Mouse (Mus musculus) liver, embryonic 11.5 days (tissue): ENCODE measurements around the gene Tpst2. TPM values are rescaled to one million over a fixed set of nuclear protein-coding genes. Genes with fewer than 3 reads are reported as not detected.
"Not testable (repeated sequence)": the region's sequence is repeated elsewhere in the genome, so short reads cannot be mapped to it uniquely, and the experiment has no call there.

Experiments
- ATAC-seq: fragments of 200-750 bp; cut with Nextera tagmentation; replicated peaks from 2 replicates; pipeline ENCODE4 v1.8.0; 2017; ENCODE audit warnings: moderate number of reproducible peaks, mild to moderate bottlenecking, moderate TSS enrichment, moderate library complexity; ENCODE audit not compliant: low FRiP score
- DNase-seq: peaks from one replicate; pipeline ENCODE4 v3.0.0-alpha.2; 2017; ENCODE audit warnings: low spot score
- H3K27ac ChIP-seq: fragments of 300-500 bp; sonication (generic); 2 replicates; pipeline ENCODE4 v1.5.1; 2014; ENCODE audit warnings: mild to moderate bottlenecking, low read depth, low read length, control low read depth
- H3K27me3 ChIP-seq: fragments of 300-500 bp; sonication (generic); replicated peaks from 2 replicates; pipeline ENCODE4 v1.6.1; 2014; ENCODE audit warnings: low read length, mixed read lengths; ENCODE audit not compliant: control insufficient read depth, insufficient read depth
- H3K36me3 ChIP-seq: fragments of 300-500 bp; sonication (generic); 2 replicates; pipeline ENCODE4 v1.6.1; 2014; ENCODE audit warnings: mild to moderate bottlenecking, low read length, moderate library complexity, mixed read lengths; ENCODE audit not compliant: control insufficient read depth, insufficient read depth
- H3K4me1 ChIP-seq: fragments of 300-500 bp; sonication (generic); replicated peaks from 2 replicates; pipeline ENCODE4 v1.6.1; 2014; ENCODE audit warnings: low read length, mixed read lengths; ENCODE audit not compliant: control insufficient read depth, insufficient read depth
- H3K4me2 ChIP-seq: fragments of 300-500 bp; sonication (generic); 2 replicates; pipeline ENCODE4 v1.6.1; 2014; ENCODE audit warnings: mild to moderate bottlenecking, control low read depth, moderate library complexity
- H3K4me3 ChIP-seq: fragments of 300-500 bp; sonication (generic); 2 replicates; pipeline ENCODE4 v1.5.1; 2014; ENCODE audit warnings: low read depth, low read length, control low read depth
- H3K9ac ChIP-seq: fragments of 300-500 bp; sonication (generic); 2 replicates; pipeline ENCODE4 v1.6.1; 2014; ENCODE audit warnings: low read depth, low read length, control low read depth
- H3K9me3 ChIP-seq: fragments of 300-500 bp; sonication (generic); 2 replicates; pipeline ENCODE4 v1.6.1; 2016; ENCODE audit warnings: low read length, inconsistent platforms, mixed read lengths; ENCODE audit not compliant: control insufficient read depth
- WGBS: fragments of 180-500 bp; shearing (Covaris S2); extraction: QIAGEN DNeasy Blood & Tissue Kit; methylation state at CpG from one replicate; pipeline ENCODE4 v1.1.7; 2014; 5-methylcytosine and 5-hydroxymethylcytosine counted together
- polyA plus RNA-seq: library from polyadenylated mRNA; unstranded; fragments of >200 nt; fragmentation: Nextera tagmentation; extraction: Ambion mirVana; gene quantifications from 2 replicates; pipeline ENCODE4 v1.2.1, GENCODE M21; 2014

Gene Tpst2
- polyA plus RNA-seq, 1 experiment from 2014 or later: 66.0 TPM

GRCm38 (mm10) chr5:112301694-112302093 lies 25.2 kb downstream of the Tpst2 start:
- no peak for DNase-seq
- Histone ChIP-seq H3K4me1 (peaks cover 40% of the 10 kb centered on the region), H3K9ac (no peak overlapping the region), H3K27ac (peak overlapping the region; percentile 65; the same call in 1 of the 2 replicates), H3K4me2 (no peak overlapping the region), H3K4me3 (no peak overlapping the region), H3K36me3 (peaks cover 6% of the 10 kb centered on the region; the same call in 1 of the 2 replicates), H3K9me3 (no peaks in the 10 kb centered on the region), H3K27me3 (no peaks in the 10 kb centered on the region)
- 83% methylated on average over 4 of the region's 4 CpGs for WGBS
- no peak for ATAC-seq

GRCm38 (mm10) chr5:112302310-112302709 lies 25.8 kb downstream of the Tpst2 start:
- Histone ChIP-seq H3K36me3 (peaks cover 6% of the 10 kb centered on the region; the same call in 1 of the 2 replicates), H3K27ac (peak overlapping the region; percentile 71; the same call in 1 of the 2 replicates), H3K4me1 (peaks cover 34% of the 10 kb centered on the region), H3K9me3 (no peaks in the 10 kb centered on the region), H3K9ac (no peak overlapping the region), H3K27me3 (no peaks in the 10 kb centered on the region), H3K4me2 (no peak overlapping the region), H3K4me3 (no peak overlapping the region)
- peak; percentile 74 for ATAC-seq
- 85% methylated on average over 5 of the region's 5 CpGs for WGBS
- DNase-seq: no peak

- ATAC-seq (no peak), DNase-seq (no peak)
- no peak overlapping the region for H3K4me3 ChIP-seq
- no peak overlapping the region for H3K27ac ChIP-seq
- no peaks in the 10 kb centered on the region for H3K9me3 ChIP-seq
- no peak overlapping the region for H3K9ac ChIP-seq
- no peak overlapping the region for H3K4me2 ChIP-seq
- H3K4me1 ChIP-seq: peaks cover 10% of the 10 kb centered on the region; the same call in 1 of the 2 replicates
- peaks cover 28% of the 10 kb centered on the region; the same call in 1 of the 2 replicates for H3K36me3 ChIP-seq
- WGBS: 88% methylated on average over 5 of the region's 5 CpGs
- no peaks in the 10 kb centered on the region for H3K27me3 ChIP-seq
Observed at GRCm38 (mm10) chr5:112305842-112306241, 29.4 kb downstream of the Tpst2 start.

- 85% methylated on average over 11 of the region's 11 CpGs for WGBS
- Histone ChIP-seq H3K4me3 (no peak overlapping the region), H3K9me3 (no peaks in the 10 kb centered on the region), H3K4me2 (no peak overlapping the region), H3K27me3 (no peaks in the 10 kb centered on the region), H3K9ac (no peak overlapping the region), H3K27ac (no peak overlapping the region), H3K36me3 (peaks cover 28% of the 10 kb centered on the region; the same call in 1 of the 2 replicates), H3K4me1 (0 out of 2 replicates have a peak, but pooled peaks cover 2% of the 10 kb centered on the region)
- no peak for DNase-seq
- no peak for ATAC-seq
Observed at GRCm38 (mm10) chr5:112313222-112313885, 36.9 kb downstream of the Tpst2 start.

- Histone ChIP-seq H3K36me3 (peaks cover 11% of the 10 kb centered on the region; the same call in 1 of the 2 replicates), H3K4me2 (no peak overlapping the region), H3K4me3 (no peak overlapping the region), H3K9me3 (no peaks in the 10 kb centered on the region), H3K4me1 (peaks cover 8% of the 10 kb centered on the region; the same call in 1 of the 2 replicates), H3K27me3 (no peaks in the 10 kb centered on the region), H3K27ac (no peak overlapping the region), H3K9ac (no peak overlapping the region)
- DNase-seq (no peak), ATAC-seq (no peak)
- WGBS: 83% methylated on average over 5 of the region's 5 CpGs
Observed at GRCm38 (mm10) chr5:112316468-112316867, 40.0 kb downstream of the Tpst2 start.

- Histone ChIP-seq H3K4me2 (no peak overlapping the region), H3K27ac (no peak overlapping the region), H3K9ac (no peak overlapping the region), H3K27me3 (no peaks in the 10 kb centered on the region), H3K4me1 (peaks cover 8% of the 10 kb centered on the region; the same call in 1 of the 2 replicates), H3K4me3 (no peak overlapping the region), H3K9me3 (no peaks in the 10 kb centered on the region), H3K36me3 (peaks cover 11% of the 10 kb centered on the region; the same call in 1 of the 2 replicates)
- 43% methylated on average over 5 of the region's 5 CpGs for WGBS
- ATAC-seq: no peak
- no peak for DNase-seq
Observed at GRCm38 (mm10) chr5:112317328-112317727, 40.8 kb downstream of the Tpst2 start.

GRCm38 (mm10) chr5:112319343-112319742 lies 42.9 kb downstream of the Tpst2 start:
- H3K27me3 ChIP-seq, H3K4me3 ChIP-seq, DNase-seq, H3K27ac ChIP-seq, H3K36me3 ChIP-seq, H3K9me3 ChIP-seq, H3K9ac ChIP-seq, H3K4me2 ChIP-seq: not testable (repeated sequence)
- 65% methylated on average over 2 of the region's 2 CpGs for WGBS
- H3K4me1 ChIP-seq: peaks cover 10% of the 10 kb centered on the region
- peak; percentile 87 for ATAC-seq

GRCm38 (mm10) chr5:112320379-112320778 lies 43.9 kb downstream of the Tpst2 start:
- no peak for DNase-seq
- 78% methylated on average over 5 of the region's 5 CpGs for WGBS
- no peak overlapping the region for H3K4me2 ChIP-seq

GRCm38 (mm10) chr5:112320936-112321335 lies 44.4 kb downstream of the Tpst2 start:
- H3K9ac ChIP-seq: no peak overlapping the region
- ATAC-seq (no peak), DNase-seq (no peak)
- no peaks in the 10 kb centered on the region for H3K36me3 ChIP-seq
- no peak overlapping the region for H3K4me2 ChIP-seq
- no peaks in the 10 kb centered on the region for H3K9me3 ChIP-seq
- H3K27me3 ChIP-seq: no peaks in the 10 kb centered on the region
- H3K4me1 ChIP-seq: peaks cover 18% of the 10 kb centered on the region
- H3K4me3 ChIP-seq: no peak overlapping the region
- H3K27ac ChIP-seq: no peak overlapping the region
- 64% methylated on average over 6 of the region's 6 CpGs for WGBS

More at GRCm38 (mm10) chr5:112320379-112320778, 43.9 kb downstream of the Tpst2 start:
- ATAC-seq: no peak
- no peak overlapping the region for H3K4me3 ChIP-seq
- H3K4me1 ChIP-seq: peaks cover 17% of the 10 kb centered on the region
- H3K27me3 ChIP-seq: no peaks in the 10 kb centered on the region
- H3K9me3 ChIP-seq: no peaks in the 10 kb centered on the region
- no peaks in the 10 kb centered on the region for H3K36me3 ChIP-seq
- H3K9ac ChIP-seq: no peak overlapping the region
- no peak overlapping the region for H3K27ac ChIP-seq
